Mouse (Mus musculus) forebrain, embryonic 11.5 days (tissue): ENCODE data around the gene Tspan31. TPM values are rescaled to one million over a fixed set of nuclear protein-coding genes. Genes with fewer than 3 reads are reported as not detected.

Source experiments
- ATAC-seq: fragments of 200-750 bp; cut with Nextera tagmentation; replicated peaks from 2 replicates; pipeline ENCODE4 v1.8.0; 2017; ENCODE audit warnings: moderate TSS enrichment; ENCODE audit not compliant: low FRiP score
- DNase-seq: peaks from one replicate; pipeline ENCODE4 v3.0.0-alpha.2; 2017; ENCODE audit warnings: low spot score
- H3K27ac ChIP-seq: fragments of 300-500 bp; sonication (generic); 2 replicates; pipeline ENCODE4 v1.5.1; 2014; ENCODE audit warnings: low read depth, low read length
- H3K27me3 ChIP-seq: fragments of 300-500 bp; sonication (generic); 2 replicates; pipeline ENCODE4 v1.6.1; 2014; ENCODE audit warnings: mild to moderate bottlenecking, low read length, mixed read lengths; ENCODE audit not compliant: control insufficient read depth, insufficient read depth
- H3K36me3 ChIP-seq: fragments of 300-500 bp; sonication (generic); 2 replicates; pipeline ENCODE4 v1.6.1; 2014; ENCODE audit warnings: mild to moderate bottlenecking, low read length, moderate library complexity, mixed read lengths; ENCODE audit not compliant: control insufficient read depth, insufficient read depth
- H3K4me1 ChIP-seq: fragments of 300-500 bp; sonication (generic); replicated peaks from 2 replicates; pipeline ENCODE4 v1.6.1; 2014; ENCODE audit warnings: low read length, mixed read lengths; ENCODE audit not compliant: control insufficient read depth, insufficient read depth
- H3K4me2 ChIP-seq: fragments of 300-500 bp; sonication (generic); 2 replicates; pipeline ENCODE4 v1.6.1; 2014; ENCODE audit warnings: low read depth, mild to moderate bottlenecking, low read length, moderate library complexity, mixed read lengths; ENCODE audit not compliant: severe bottlenecking
- H3K4me3 ChIP-seq: fragments of 300-500 bp; sonication (generic); 2 replicates; pipeline ENCODE4 v1.5.1; 2014; ENCODE audit warnings: low read depth, low read length
- H3K9ac ChIP-seq: fragments of 300-500 bp; sonication (generic); 2 replicates; pipeline ENCODE4 v1.6.1; 2014; ENCODE audit warnings: low read length
- H3K9me3 ChIP-seq: fragments of 300-500 bp; sonication (generic); 2 replicates; pipeline ENCODE4 v1.6.1; 2016; ENCODE audit warnings: low read length, mixed read lengths; ENCODE audit not compliant: control insufficient read depth
- WGBS: fragments of 180-500 bp; shearing (Covaris S2); extraction: QIAGEN DNeasy Blood & Tissue Kit; methylation state at CpG from one replicate; pipeline ENCODE4 v1.1.7; 2014; 5-methylcytosine and 5-hydroxymethylcytosine counted together
- polyA plus RNA-seq: library from polyadenylated mRNA; unstranded; fragments of >200 nt; fragmentation: Nextera tagmentation; extraction: Ambion mirVana; gene quantifications from 2 replicates; pipeline ENCODE4 v1.2.1, GENCODE M21; 2014

The Tspan31 gene
- polyA plus RNA-seq, 1 experiment from 2014 or later, result 159 TPM

GRCm38 (mm10) chr10:127103631-127104030 is 33.6 kb upstream of the Tspan31 start:
- Histone ChIP-seq H3K36me3 (no peaks in the 10 kb centered on the region; the same call in 1 of the 2 replicates), H3K4me3 (no peak overlapping the region), H3K27me3 (no peaks in the 10 kb centered on the region), H3K4me2 (no peak overlapping the region), H3K9ac (no peak overlapping the region), H3K27ac (no peak overlapping the region), H3K4me1 (no peaks in the 10 kb centered on the region), H3K9me3 (no peaks in the 10 kb centered on the region)
- 82% methylated on average over 7 of the region's 7 CpGs for WGBS
- no peak for DNase-seq
- no peak for ATAC-seq

- 84% methylated on average over 6 of the region's 6 CpGs for WGBS
- Histone ChIP-seq H3K4me1 (no peaks in the 10 kb centered on the region), H3K9ac (no peak overlapping the region), H3K4me2 (no peak overlapping the region), H3K27me3 (no peaks in the 10 kb centered on the region), H3K9me3 (no peaks in the 10 kb centered on the region), H3K27ac (no peak overlapping the region), H3K36me3 (no peaks in the 10 kb centered on the region; the same call in 1 of the 2 replicates), H3K4me3 (no peak overlapping the region)
- DNase-seq (no peak), ATAC-seq (no peak)
Measured at GRCm38 (mm10) chr10:127101151-127101550, 31.1 kb upstream of the Tspan31 start.

- whole genome bisulfite sequencing, result 87% methylated on average over 8 of the region's 8 CpGs
- no peak overlapping the region for H3K27ac ChIP-seq
Measured at GRCm38 (mm10) chr10:127100414-127100813, 30.4 kb upstream of the Tspan31 start.

GRCm38 (mm10) chr10:127099868-127100267 is 29.8 kb upstream of the Tspan31 start:
- H3K4me3 ChIP-seq, result no peak overlapping the region
- H3K4me2 ChIP-seq, result no peak overlapping the region
- no peak overlapping the region for H3K27ac ChIP-seq
- no peaks in the 10 kb centered on the region for H3K27me3 ChIP-seq
- ATAC-seq (no peak), DNase-seq (no peak)
- no peaks in the 10 kb centered on the region for H3K4me1 ChIP-seq
- no peak overlapping the region for H3K9ac ChIP-seq
- no peaks in the 10 kb centered on the region for H3K9me3 ChIP-seq
- 93% methylated on average over 15 of the region's 15 CpGs for WGBS
- no peaks in the 10 kb centered on the region; the same call in 1 of the 2 replicates for H3K36me3 ChIP-seq

More at GRCm38 (mm10) chr10:127100414-127100813, 30.4 kb upstream of the Tspan31 start:
- Histone ChIP-seq H3K9ac (no peak overlapping the region), H3K4me2 (no peak overlapping the region), H3K27me3 (no peaks in the 10 kb centered on the region), H3K4me1 (no peaks in the 10 kb centered on the region), H3K9me3 (no peaks in the 10 kb centered on the region), H3K4me3 (no peak overlapping the region), H3K36me3 (no peaks in the 10 kb centered on the region; the same call in 1 of the 2 replicates)
- ATAC-seq (no peak), DNase-seq (no peak)

- DNase-seq, result no peak
- H3K27me3 ChIP-seq, result no peaks in the 10 kb centered on the region
- H3K9me3 ChIP-seq, result no peaks in the 10 kb centered on the region
- H3K27ac ChIP-seq, result no peak overlapping the region
- H3K4me2 ChIP-seq, result no peak overlapping the region
- WGBS, result 92% methylated on average over 10 of the region's 10 CpGs
- no peak for ATAC-seq
- H3K9ac ChIP-seq, result no peak overlapping the region
- H3K4me1 ChIP-seq, result no peaks in the 10 kb centered on the region
- H3K36me3 ChIP-seq, result no peaks in the 10 kb centered on the region; the same call in 1 of the 2 replicates
- no peak overlapping the region for H3K4me3 ChIP-seq
Measured at GRCm38 (mm10) chr10:127099191-127099590, 29.1 kb upstream of the Tspan31 start.

- H3K36me3 ChIP-seq, result no peaks in the 10 kb centered on the region; the same call in 1 of the 2 replicates
- H3K9me3 ChIP-seq, result no peaks in the 10 kb centered on the region
Measured at GRCm38 (mm10) chr10:127098514-127098913, 28.4 kb upstream of the Tspan31 start.

GRCm38 (mm10) chr10:127094382-127094802 is 24.3 kb upstream of the Tspan31 start:
- Histone ChIP-seq H3K4me1 (peaks cover 10% of the 10 kb centered on the region), H3K27me3 (peaks cover 34% of the 10 kb centered on the region), H3K4me2 (no peak overlapping the region), H3K27ac (no peak overlapping the region), H3K36me3 (no peaks in the 10 kb centered on the region; the same call in 1 of the 2 replicates), H3K9ac (no peak overlapping the region), H3K4me3 (no peak overlapping the region), H3K9me3 (no peaks in the 10 kb centered on the region)
- ATAC-seq (no peak), DNase-seq (no peak)
- 70% methylated on average over 7 of the region's 7 CpGs for WGBS

More at GRCm38 (mm10) chr10:127098514-127098913, 28.4 kb upstream of the Tspan31 start:
- Histone ChIP-seq H3K4me3 (no peak overlapping the region), H3K4me2 (no peak overlapping the region), H3K27me3 (no peaks in the 10 kb centered on the region), H3K27ac (no peak overlapping the region), H3K9ac (no peak overlapping the region), H3K4me1 (no peaks in the 10 kb centered on the region)
- ATAC-seq (no peak), DNase-seq (no peak)
- 79% methylated on average over 20 of the region's 20 CpGs for WGBS

- ATAC-seq (no peak), DNase-seq (no peak)
- Histone ChIP-seq H3K9ac (no peak overlapping the region), H3K4me3 (no peak overlapping the region), H3K36me3 (no peaks in the 10 kb centered on the region; the same call in 1 of the 2 replicates), H3K4me1 (peaks cover 10% of the 10 kb centered on the region), H3K4me2 (no peak overlapping the region), H3K27ac (no peak overlapping the region), H3K9me3 (no peaks in the 10 kb centered on the region), H3K27me3 (peaks cover 38% of the 10 kb centered on the region)
- WGBS, result 56% methylated on average over 4 of the region's 4 CpGs
Measured at GRCm38 (mm10) chr10:127092742-127093141, 22.7 kb upstream of the Tspan31 start.
